Mouse (Mus musculus): Measurements from ENCODE around the gene Mex3a. TPM values are rescaled to one million over a fixed set of nuclear protein-coding genes. Genes with fewer than 3 reads are reported as not detected.

Gene Mex3a
- polyA plus RNA-seq, 1 experiment from 2014 or later, result 6.5 TPM

DNA sequence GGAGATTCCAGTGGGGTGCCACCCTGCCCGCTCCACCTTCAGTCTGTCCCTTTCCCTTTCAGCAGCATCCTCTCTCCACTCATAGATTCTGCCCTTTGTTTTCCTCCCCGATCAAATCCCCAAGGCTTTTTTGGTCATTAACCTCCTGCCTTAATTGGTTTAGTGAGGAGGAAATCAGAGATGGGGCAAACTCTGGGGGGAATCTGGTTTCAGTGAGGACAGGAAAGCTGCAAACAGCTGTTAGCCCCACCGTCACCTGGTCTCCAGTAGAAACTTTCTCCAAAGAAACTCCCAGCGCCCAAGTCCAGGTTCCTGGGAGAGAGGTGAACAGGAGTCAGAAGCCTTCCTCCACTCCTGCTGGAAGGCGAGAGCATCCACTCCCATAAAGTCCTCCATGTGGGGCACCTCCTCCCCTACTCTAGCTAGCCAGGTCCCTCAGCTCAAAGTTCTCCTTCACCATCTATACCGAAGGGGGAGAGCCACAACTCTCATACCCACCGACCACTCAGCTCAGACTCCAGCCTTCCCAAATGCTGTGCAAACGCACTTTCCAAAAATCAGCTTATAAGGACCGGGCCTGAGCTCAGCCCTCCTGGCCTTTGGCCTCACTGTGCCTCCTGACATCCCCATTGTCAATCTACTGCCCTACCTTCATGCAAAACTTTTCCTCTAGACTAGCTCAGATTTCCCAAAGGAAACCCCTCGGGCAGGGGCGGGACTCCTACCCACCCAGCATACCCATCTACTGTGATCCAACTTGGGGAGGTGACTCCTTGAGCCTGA lies 1.9 kb upstream of the Mex3a start:
- Histone ChIP-seq H3K4me2 (peak overlapping the region; percentile 74), H3K27ac (peak overlapping the region; percentile 89), H3K4me1 (replicated peaks) (peaks cover 65% of the 10 kb centered on the region), H3K36me3 (no peaks in the 10 kb centered on the region), H3K9me3 (replicated peaks) (no peaks in the 10 kb centered on the region), H3K4me3 (peak overlapping the region; percentile 94), H3K9ac (peak overlapping the region; percentile 94), H3K27me3 (no peaks in the 10 kb centered on the region)
- 28% methylated on average over 11 of the region's 11 CpGs for WGBS
- ATAC-seq (replicated peaks; ENCODE audit: insufficient number of reproducible peaks, insufficient read depth, low FRiP score, low read depth), result no peak

DNA sequence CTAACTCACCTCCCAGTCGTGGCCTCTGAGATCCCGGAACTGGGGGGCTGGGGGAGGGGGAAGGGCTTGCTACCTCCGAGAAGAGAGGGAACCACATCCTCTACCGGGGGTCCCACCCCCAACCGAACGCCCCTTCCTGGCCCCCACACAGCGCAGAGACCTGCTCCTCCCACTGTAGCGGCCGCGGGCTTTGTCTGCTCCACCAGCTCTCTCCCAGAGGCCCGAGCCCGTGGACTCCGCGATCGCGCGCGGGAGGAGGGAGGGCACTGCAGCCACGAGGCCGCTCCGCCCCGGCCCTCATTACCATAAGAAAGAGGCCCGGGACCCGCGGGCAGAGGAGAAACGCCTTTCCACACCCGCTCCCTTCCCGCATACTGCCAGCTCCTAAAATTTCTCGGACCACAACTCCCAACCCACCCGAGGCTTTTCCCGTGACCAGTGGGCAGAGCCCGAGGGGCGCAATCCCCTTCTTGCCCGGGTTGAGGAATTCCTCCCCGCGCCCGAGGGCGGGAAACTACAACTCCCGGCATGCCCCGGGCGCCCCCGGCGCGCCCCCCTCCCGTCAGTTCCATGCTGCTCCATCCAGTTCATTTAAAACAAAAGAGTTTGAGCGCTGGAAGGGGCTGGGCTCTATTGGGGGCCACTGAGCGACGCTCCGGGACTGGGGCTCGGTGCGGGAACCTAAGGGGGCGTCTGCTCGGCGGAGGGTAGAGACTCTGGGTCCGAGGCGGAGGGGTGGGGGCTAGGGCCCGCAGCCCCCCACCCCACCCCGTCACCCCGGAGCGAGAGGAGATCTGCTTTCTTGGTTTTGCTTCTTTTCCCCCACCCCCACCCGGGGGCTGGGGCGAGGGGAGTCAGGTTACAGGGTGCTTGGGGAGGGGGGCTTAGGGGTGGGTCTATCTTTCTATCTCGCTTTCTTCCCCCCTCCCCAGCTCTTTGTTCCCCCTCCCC lies 572 bp upstream of the Mex3a start:
- peak overlapping the region; percentile 94 for H3K4me3 ChIP-seq
- under 1% methylated on average over 60 of the region's 63 CpGs for WGBS

DNA sequence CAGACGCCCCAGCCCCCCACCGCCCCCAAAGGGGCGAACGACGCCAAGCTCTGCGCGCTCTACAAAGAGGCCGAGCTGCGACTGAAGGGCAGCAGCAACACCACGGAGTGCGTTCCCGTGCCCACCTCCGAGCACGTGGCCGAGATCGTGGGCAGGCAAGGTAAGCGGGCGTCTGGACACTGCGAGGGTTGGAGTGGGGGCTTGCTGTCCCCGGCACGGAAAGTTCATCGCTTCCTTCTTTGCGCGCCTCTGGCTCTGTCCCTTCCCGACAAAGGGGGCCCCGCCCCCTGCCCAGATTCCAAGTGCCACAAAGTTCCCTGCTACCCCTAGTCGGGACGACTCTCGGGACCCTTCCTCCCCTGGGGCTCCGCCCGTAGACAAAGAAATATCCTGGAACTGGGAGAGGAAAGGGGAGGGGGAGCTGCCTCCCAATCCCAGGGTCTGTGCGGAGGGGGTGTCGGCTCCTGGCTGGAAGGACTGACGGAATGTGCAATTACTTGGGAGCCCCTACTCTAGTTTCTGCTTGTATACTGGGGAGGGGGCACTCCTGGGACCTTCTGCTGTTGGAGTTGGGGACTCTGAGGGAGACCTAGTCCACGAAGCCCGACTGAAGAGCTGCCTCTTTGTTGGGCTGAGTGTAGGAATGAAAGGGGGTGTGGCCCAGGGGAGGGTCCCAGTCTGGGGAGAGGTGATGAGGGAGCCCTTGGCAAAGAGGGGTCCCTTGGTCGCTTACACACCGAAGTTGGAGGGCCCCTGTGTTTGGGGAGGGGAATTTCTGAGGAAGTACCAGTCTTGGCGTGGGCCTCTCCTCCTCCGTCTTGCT lies 705 bp downstream of the Mex3a start:
- 1% methylated on average over 40 of the region's 40 CpGs for WGBS
- Histone ChIP-seq H3K27ac (peak overlapping the region; percentile 89), H3K27me3 (no peaks in the 10 kb centered on the region), H3K4me3 (peak overlapping the region; percentile 94), H3K4me2 (peak overlapping the region; percentile 74), H3K9me3 (replicated peaks) (no peaks in the 10 kb centered on the region), H3K9ac (peak overlapping the region; percentile 94), H3K36me3 (peaks cover 17% of the 10 kb centered on the region; the same call in 1 of the 2 replicates), H3K4me1 (replicated peaks) (peaks cover 71% of the 10 kb centered on the region)
- ATAC-seq (replicated peaks; ENCODE audit: insufficient number of reproducible peaks, insufficient read depth, low FRiP score, low read depth), result no peak

More for the DNA sequence above, 572 bp upstream of the Mex3a start:
- H3K27me3 ChIP-seq, result no peaks in the 10 kb centered on the region
- H3K9me3 ChIP-seq (replicated peaks), result no peaks in the 10 kb centered on the region
- H3K36me3 ChIP-seq, result peaks cover 5% of the 10 kb centered on the region; the same call in 1 of the 2 replicates
- peak overlapping the region; percentile 89 for H3K27ac ChIP-seq
- peaks cover 73% of the 10 kb centered on the region for H3K4me1 ChIP-seq (replicated peaks)
- H3K4me2 ChIP-seq, result peak overlapping the region; percentile 74
- ATAC-seq (replicated peaks; ENCODE audit: insufficient number of reproducible peaks, insufficient read depth, low FRiP score, low read depth), result peak; percentile 79
- peak overlapping the region; percentile 94 for H3K9ac ChIP-seq

DNA sequence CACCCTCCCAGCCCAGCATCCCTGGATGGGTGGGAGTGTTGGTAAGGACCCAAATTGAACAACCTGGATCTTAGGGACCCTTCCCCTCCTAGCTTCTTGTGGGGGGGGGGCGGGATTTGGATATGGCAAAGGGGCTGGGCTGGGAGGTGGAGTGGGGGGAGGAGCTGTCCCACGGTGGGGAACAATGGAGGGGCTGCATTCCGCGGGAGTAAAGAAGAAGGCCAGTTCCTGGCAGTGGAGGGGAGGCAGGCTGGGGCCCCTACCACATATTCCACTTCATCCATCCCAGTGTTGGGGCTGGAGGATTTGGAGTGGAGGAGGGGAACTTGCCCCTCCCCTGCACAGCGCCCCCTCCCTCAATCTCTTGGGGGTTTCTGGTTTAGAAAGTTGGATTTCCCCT lies 1.5 kb downstream of the Mex3a start:
- H3K27me3 ChIP-seq, result no peaks in the 10 kb centered on the region
- H3K4me1 ChIP-seq (replicated peaks), result peaks cover 71% of the 10 kb centered on the region
- H3K9me3 ChIP-seq (replicated peaks), result no peaks in the 10 kb centered on the region
- peak overlapping the region; percentile 94 for H3K9ac ChIP-seq
- H3K4me2 ChIP-seq, result peak overlapping the region; percentile 74
- H3K36me3 ChIP-seq, result peaks cover 26% of the 10 kb centered on the region; the same call in 1 of the 2 replicates
- H3K27ac ChIP-seq, result peak overlapping the region; percentile 89
- ATAC-seq (replicated peaks; ENCODE audit: insufficient number of reproducible peaks, insufficient read depth, low FRiP score, low read depth), result no peak
- peak overlapping the region; percentile 94 for H3K4me3 ChIP-seq
- WGBS, result 9% methylated on average over 4 of the region's 5 CpGs

DNA sequence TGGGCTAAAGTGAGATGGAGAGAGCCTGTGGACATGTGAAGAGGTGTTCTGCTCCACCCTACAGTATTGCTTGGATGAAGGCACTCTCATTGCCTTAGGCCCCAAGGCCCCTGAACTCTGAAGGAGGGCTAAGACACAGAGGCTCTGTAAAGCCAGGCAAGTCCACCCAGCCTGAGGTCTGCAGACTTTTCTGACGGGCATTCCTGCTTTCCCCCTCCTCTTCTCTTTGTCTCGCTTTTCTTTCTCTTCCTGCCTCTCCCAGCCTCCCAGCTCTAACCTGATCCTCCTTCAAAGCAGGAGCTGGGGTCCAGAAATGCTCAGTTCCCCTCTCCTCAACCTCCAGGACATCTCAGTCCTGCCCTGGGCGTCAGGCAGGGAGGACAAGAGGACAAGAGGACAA lies 2.8 kb downstream of the Mex3a start:
- peak overlapping the region; percentile 94 for H3K4me3 ChIP-seq
- H3K9me3 ChIP-seq (replicated peaks), result no peaks in the 10 kb centered on the region
- H3K27ac ChIP-seq, result 0 out of 2 replicates have a peak overlapping the region, but pooled peaks have one; percentile 89
- peaks cover 26% of the 10 kb centered on the region; the same call in 1 of the 2 replicates for H3K36me3 ChIP-seq
- WGBS, result 49% methylated on average over 3 of the region's 3 CpGs
- no peak overlapping the region for H3K9ac ChIP-seq
- H3K4me2 ChIP-seq, result peak overlapping the region; percentile 74
- H3K4me1 ChIP-seq (replicated peaks), result peaks cover 61% of the 10 kb centered on the region
- H3K27me3 ChIP-seq, result no peaks in the 10 kb centered on the region
- no peak for ATAC-seq (replicated peaks; ENCODE audit: insufficient number of reproducible peaks, insufficient read depth, low FRiP score, low read depth)

DNA sequence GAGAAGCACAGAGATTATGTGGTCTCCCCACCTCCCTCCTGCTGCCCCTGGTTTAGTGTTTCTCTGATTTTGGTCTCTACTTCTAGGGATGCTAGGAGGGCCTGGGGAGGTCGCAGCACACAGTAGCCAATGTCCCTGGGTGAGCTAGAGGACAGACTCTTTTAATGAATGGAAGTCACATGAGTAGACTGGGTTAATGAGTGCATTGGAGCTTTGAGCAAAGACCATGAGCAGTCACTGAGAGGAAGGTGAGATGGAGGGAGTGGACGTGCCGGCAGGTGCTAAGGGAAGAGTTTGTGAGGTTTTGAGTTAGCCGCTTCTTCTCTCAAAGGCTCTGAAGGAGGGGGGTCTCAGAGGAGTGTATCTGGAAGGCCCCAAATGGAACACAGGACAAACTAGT lies 3.3 kb downstream of the Mex3a start:
- Histone ChIP-seq H3K4me2 (peak overlapping the region; percentile 74), H3K9ac (no peak overlapping the region), H3K27me3 (no peaks in the 10 kb centered on the region), H3K4me3 (no peak overlapping the region), H3K36me3 (peaks cover 26% of the 10 kb centered on the region; the same call in 1 of the 2 replicates), H3K9me3 (replicated peaks) (no peaks in the 10 kb centered on the region), H3K4me1 (replicated peaks) (peaks cover 61% of the 10 kb centered on the region), H3K27ac (no peak overlapping the region)
- no peak for ATAC-seq (replicated peaks; ENCODE audit: insufficient number of reproducible peaks, insufficient read depth, low FRiP score, low read depth)
- WGBS, result 73% methylated on average over 4 of the region's 4 CpGs

DNA sequence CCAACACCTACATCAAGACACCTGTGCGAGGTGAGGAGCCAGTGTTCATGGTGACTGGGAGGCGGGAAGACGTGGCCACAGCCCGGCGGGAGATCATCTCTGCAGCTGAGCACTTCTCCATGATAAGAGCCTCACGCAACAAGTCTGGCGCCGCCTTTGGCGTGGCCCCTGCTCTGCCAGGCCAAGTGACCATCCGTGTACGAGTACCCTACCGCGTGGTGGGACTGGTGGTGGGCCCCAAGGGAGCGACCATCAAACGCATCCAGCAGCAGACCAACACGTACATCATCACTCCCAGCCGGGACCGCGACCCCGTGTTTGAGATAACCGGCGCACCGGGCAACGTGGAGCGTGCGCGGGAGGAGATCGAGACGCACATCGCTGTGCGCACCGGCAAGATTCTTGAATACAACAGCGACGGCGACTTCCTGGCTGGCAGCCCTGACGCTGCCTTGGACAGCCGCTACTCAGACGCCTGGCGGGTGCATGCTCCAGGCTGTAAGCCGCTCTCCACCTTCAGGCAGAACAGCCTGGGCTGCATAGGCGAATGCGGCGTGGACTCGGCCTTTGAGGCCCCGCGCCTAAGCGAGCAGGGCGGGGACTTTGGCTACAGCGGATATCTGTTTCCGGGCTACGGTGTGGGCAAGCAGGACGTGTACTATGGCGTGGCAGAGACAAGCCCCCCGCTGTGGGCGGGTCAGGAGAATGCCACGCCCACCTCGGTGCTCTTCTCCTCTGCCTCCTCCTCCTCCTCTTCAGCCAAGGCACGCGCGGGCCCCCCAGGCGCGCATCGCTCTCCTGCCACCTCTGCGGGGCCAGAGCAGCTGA lies 4.1 kb downstream of the Mex3a start:
- Histone ChIP-seq H3K4me1 (replicated peaks) (peaks cover 59% of the 10 kb centered on the region), H3K9me3 (replicated peaks) (no peaks in the 10 kb centered on the region), H3K27me3 (no peaks in the 10 kb centered on the region), H3K36me3 (peaks cover 26% of the 10 kb centered on the region; the same call in 1 of the 2 replicates), H3K4me2 (peak overlapping the region; percentile 74), H3K27ac (peak overlapping the region; percentile 32; the same call in 1 of the 2 replicates), H3K4me3 (peak overlapping the region; percentile 37), H3K9ac (peak overlapping the region; percentile 39)
- ATAC-seq (replicated peaks; ENCODE audit: insufficient number of reproducible peaks, insufficient read depth, low FRiP score, low read depth), result peak; percentile 34; the same call in 1 of the 2 replicates
- WGBS, result 11% methylated on average over 64 of the region's 64 CpGs

DNA sequence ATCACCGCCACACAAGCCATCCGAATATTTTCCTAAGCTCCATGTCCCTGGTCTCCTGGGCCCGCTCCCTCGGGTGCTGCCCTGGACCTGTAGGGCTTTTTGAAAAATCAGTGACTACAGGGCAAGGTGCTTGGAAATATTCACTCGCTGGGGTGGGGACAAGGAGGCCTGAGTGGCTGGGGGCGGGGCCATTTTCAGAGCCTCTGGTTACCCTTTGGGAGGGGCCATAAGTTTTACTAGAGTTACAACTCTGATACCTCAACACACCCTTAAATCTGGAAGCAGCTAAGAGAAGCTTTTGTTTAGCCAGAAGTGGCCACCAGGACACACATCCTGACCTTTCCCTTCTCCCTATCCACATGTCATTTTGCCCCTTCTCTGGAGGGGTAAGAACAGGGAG lies 5.0 kb downstream of the Mex3a start:
- peak overlapping the region; percentile 74 for H3K4me2 ChIP-seq
- H3K4me1 ChIP-seq (replicated peaks), result peaks cover 62% of the 10 kb centered on the region
- 75% methylated on average over 6 of the region's 6 CpGs for WGBS
- no peak for ATAC-seq (replicated peaks; ENCODE audit: insufficient number of reproducible peaks, insufficient read depth, low FRiP score, low read depth)
- H3K4me3 ChIP-seq, result peak overlapping the region; percentile 37; the same call in 1 of the 2 replicates
- H3K36me3 ChIP-seq, result peaks cover 26% of the 10 kb centered on the region; the same call in 1 of the 2 replicates
- no peaks in the 10 kb centered on the region for H3K27me3 ChIP-seq
- H3K9me3 ChIP-seq (replicated peaks), result no peaks in the 10 kb centered on the region
- 0 out of 2 replicates have a peak overlapping the region, but pooled peaks have one; percentile 32 for H3K27ac ChIP-seq
- H3K9ac ChIP-seq, result peak overlapping the region; percentile 29; the same call in 1 of the 2 replicates

DNA sequence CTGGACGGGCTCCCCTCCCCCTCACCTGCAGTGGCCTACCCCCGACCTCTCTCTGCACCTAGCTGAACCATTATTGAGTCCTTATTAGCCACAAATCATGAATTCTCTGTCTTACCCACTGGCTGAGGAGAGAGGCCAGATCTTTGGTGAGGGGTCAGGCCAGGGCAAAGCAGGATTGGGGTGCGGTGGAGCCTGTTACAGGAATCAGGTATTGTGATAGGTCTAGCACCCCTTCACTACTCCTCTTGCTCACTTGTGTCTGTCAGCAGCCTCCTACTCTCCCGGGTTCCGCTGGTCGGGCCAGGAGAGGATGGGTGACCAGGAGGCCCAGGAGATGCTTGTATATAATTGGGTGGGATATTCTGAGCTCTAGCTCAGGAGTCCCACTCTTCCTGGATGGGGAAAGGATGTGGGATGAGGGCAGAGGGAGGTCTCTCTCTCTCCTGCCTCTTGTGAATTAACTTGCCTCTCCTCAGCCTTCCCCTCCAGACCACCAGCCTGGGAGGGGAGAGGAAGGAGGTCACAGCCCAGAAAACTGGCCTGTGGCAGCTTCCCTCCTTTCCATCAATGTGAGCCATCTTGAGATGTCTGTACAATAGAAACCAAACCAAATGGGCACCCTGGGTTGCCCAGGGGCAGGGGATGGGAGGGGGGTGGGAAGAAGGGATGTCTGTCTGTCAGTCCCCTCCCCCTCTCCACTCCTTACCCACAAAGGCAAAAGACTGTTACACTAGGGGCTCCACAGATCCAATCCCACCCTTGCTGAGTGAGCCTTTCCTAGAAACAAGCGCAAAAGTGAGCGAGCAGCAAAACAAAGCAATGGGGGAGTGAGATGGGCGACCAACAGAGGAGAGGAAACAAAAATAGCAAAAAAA lies 6.3 kb downstream of the Mex3a start:
- no peaks in the 10 kb centered on the region for H3K9me3 ChIP-seq (replicated peaks)
- H3K27me3 ChIP-seq, result no peaks in the 10 kb centered on the region
- 60% methylated on average over 9 of the region's 9 CpGs for WGBS
- no peak overlapping the region for H3K4me3 ChIP-seq
- no peak for ATAC-seq (replicated peaks; ENCODE audit: insufficient number of reproducible peaks, insufficient read depth, low FRiP score, low read depth)
- no peak overlapping the region for H3K27ac ChIP-seq
- no peak overlapping the region for H3K4me2 ChIP-seq
- peaks cover 57% of the 10 kb centered on the region for H3K4me1 ChIP-seq (replicated peaks)
- peaks cover 26% of the 10 kb centered on the region; the same call in 1 of the 2 replicates for H3K36me3 ChIP-seq
- H3K9ac ChIP-seq, result no peak overlapping the region

All from heart, embryonic 15.5 days (tissue).